Mouse (Mus musculus) cerebellum, postnatal 25 days (tissue): ENCODE measurements around the gene Notch1.

Source experiments
- DNase-seq, 2 experiments: peaks; one replicate each; pipeline ENCODE4 v3.0.0; 2021; ENCODE audit warnings: mixed read lengths in 2 of 2

Notch1 gene

DNA sequence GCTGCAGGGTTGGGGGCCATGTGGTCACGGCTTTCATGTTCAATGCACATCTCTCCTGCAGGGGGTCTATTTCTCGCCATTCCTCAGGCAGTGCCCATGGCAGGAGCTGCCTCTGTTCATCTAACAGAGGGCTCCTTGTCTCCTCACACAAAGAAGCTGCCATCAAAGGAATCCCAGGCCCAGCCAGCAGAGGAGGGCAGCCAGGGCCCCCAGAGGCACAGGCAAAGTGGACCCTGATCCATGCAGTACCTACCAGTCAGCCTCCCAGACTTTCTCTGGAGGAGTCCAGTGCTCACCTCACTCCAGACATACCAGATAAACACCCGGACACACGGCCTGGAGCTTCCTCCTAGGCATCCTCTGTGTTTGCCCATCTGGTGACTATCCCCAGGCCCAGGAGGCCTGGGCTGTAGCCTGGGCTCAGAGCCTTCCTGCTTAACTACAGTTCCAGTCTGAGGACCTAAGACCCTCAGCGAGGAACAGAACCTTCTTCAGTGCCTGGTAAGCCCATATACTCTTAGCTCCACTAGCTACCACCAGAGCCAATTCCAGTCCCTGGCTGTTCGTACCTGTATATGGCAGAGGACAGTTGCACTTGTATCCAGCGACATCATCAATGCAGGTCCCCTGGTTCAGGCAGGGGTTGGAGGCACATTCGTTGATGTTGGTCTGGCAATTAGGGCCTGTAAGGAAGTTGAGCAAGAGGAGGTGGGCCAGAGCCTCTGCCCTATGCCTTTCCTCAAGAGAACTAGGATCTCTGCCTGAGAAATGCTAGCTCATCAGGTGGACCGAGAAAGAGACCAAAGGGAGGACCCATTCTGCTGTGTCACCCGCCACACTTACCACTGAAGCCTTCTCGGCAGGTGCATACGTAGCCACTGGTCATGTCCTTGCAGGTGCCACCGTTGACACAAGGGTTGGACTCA lies 40.7 kb downstream of the Notch1 start:
- no peak for DNase-seq

DNA sequence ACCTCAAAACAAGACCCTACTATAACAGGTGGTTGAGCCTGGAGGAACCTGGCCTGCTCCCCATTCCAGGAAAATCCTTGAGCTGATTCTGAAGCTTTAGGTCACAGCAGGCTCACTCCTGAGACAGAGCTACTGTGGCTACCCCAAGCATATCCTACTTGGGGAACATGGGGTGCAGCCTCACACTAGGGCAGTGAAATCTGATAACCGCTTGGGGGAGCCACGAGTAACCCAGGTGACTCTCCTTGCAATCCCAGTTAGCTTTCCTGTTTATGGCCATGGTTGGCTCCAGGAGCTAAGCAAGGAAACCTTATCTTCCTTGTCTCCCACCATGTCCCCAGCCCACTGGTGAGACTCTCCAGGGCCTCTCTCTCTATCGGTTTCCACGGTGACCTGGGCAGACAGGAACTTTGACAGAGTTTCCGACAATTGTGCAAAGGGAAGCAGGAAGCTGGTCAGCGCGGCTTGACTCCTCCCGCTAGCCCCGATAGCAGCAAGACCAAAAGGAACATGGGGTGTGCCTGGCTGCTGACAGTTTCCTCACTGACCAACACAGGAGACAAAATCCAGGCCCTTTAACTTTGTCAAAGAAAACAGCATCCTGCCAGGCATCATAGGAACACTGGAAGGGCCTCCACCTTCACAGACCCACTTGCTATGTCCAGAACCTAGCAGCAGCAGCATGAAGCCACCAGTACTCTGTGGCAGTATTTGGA lies 41.5 kb downstream of the Notch1 start:
- DNase-seq = no peak

DNA sequence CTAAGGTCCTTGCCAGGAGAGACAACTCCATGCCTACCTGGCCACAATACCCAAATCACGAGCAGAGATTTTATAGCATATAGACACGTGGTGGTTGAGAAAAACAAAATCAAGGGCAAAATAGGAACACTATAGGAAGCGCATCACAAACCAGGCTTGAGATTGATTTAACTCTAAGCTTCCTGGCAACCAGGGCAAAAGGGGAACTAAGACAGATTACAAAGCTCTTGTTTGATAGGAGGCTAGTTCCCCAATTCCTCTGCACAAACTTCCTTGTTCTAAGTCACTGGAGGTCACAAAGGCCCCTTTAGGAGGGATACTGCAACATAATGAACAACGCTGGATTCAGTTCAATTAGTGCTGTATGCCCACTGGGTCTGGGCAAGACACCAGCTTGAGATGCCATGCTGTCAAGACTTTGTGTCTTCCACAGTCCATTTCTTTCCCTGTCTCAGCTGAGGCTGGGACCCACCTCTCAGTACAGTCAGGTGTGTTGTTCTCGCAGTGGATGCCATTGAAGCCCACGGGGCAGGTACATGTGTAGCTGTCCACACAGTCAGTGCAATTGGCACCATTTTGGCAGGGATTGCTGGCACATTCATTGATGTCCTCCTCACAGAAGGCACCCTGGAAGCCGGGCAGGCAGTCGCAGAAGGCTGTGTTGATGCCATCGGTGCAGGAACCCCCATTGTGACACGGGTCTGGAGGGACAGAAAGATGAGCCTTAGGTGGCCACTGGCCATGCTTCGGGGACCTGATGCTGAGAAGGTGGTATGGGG lies 44.0 kb downstream of the Notch1 start:
- peak; percentile 52 to 58 for DNase-seq

- peak in 1 of 2 experiments; percentile 31 for DNase-seq
These were observed 44.7 kb downstream of the Notch1 start for GRCm38 (mm10) chr2:26471652-26472285.

DNA sequence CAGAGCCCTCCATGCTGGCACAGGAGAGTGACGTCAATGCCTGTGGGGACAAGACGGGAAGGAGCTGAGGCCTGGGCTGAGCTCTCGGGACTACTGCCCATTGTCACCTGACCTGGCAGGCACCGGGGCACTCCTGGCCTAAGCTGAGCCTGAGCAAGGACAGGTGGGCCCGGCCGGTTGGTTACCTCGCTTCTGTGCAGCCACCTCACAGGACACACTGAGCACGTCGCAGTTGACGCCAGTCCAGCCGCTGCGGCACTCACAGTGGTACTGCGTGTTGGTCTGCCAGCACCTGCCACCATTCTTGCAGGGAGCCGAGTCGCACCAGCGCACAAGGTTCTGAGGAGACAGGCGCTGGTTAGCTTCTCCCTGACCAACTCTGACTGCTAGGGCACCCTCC lies 45.5 kb downstream of the Notch1 start:
- DNase-seq = peak; percentile 37 to 48

- no peak for DNase-seq
These were observed 48.1 kb downstream of the Notch1 start for GRCm38 (mm10) chr2:26468376-26468775.

- no peak for DNase-seq
These were observed 53.1 kb downstream of the Notch1 start for GRCm38 (mm10) chr2:26463412-26463811.

- no peak for DNase-seq
These were observed 53.5 kb downstream of the Notch1 start for GRCm38 (mm10) chr2:26462980-26463379.

- no peak for DNase-seq
These were observed 54.8 kb downstream of the Notch1 start for GRCm38 (mm10) chr2:26461667-26462066.

DNA sequence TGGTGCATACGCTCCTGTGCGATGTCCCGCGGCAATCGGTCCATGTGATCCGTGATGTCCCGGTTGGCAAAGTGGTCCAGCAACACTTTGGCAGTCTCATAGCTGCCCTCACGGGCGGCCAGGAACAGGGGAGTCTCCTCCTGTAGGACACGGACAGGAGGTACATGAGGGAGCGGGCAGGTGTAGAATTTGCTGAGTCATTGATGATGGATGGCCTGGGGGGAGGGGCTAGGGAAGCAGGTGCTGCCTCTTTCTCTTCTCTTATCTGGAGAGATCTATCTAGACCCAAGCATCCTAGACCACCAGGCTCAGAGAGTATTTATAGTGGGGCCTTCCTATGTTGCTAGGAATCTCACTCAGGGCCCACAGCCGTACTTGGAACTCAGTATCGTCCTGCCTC lies 55.6 kb downstream of the Notch1 start:
- DNase-seq = no peak

DNA sequence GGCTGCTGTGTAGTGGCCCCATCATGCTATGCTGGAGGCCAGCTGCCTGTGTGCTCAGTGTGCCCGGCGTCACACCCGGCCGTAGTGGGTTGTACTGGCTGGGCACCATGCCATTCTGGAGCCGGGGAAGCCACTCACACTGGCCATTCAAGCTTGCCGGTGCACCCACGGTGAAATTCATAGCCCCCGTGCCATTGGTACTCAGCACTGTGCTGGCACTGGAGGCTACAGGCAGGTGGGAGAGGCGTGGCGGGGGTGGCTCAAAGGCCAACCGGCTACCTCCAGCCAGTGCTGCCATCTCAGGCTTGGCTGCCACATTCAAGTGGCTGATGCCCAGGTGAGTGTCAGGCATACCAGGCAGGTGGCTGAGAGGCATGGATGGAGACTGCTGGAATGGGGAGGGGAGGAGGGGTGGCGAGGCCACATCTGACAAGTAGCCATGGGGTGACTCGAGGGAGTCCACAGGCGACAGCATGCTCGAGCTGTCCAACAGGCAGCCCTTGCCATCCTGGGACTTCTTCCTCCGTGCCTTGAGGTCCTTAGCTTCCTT lies 56.3 kb downstream of the Notch1 start:
- DNase-seq = peak; percentile 32 to 46

- no peak for DNase-seq
These were observed 57.0 kb downstream of the Notch1 start for GRCm38 (mm10) chr2:26459478-26459877.

DNA sequence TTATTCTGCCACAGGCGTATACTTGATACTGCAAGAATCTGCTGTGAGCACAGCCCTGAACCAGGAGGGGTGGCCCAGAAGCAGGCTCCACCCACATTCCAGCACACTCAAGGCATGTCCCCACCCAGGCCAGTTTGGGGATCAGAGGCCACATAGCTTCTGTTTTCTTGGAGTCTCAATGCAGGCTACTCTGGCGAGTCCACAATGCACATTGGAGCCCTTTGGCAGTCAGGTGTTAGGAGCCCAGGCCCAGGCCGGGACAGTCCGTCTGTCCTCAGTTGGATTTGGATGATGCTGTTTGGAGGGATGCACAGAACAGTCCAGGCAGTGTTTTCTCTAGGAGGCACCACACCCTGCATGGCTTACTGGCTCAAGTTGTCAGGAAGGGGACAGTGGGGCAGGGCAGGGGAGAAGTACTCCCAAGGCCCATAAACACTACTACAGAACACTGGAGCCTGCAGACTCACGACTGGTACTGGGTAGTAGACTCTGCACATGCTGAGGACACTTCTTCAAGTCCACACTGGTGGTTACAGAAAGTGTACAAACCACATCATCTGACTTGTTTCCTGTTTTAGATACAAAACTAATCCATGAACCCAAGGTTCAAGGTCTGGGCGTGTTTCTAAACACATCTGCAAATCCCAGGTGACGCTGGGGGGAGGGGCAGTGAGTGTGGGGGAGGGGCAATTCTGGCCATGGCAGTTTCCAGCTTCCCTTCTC lies 57.9 kb downstream of the Notch1 start:
- no peak for DNase-seq

GRCm38 (mm10) chr2:26449121-26450060 lies 67.1 kb downstream of the Notch1 start:
- peak; percentile 91 to 94 for DNase-seq

GRCm38 (mm10) chr2:26447451-26447850 lies 69.0 kb downstream of the Notch1 start:
- no peak for DNase-seq

GRCm38 (mm10) chr2:26446671-26447070 lies 69.8 kb downstream of the Notch1 start:
- DNase-seq = no peak

GRCm38 (mm10) chr2:26445666-26446445 lies 70.6 kb downstream of the Notch1 start:
- peak; percentile 93 to 98 for DNase-seq

GRCm38 (mm10) chr2:26444946-26445665 lies 71.4 kb downstream of the Notch1 start, which contains the start of gene Sec16a:
Sec16a (minus strand) TSS chr2:26445216.
- DNase-seq = peak; percentile 100

DNA sequence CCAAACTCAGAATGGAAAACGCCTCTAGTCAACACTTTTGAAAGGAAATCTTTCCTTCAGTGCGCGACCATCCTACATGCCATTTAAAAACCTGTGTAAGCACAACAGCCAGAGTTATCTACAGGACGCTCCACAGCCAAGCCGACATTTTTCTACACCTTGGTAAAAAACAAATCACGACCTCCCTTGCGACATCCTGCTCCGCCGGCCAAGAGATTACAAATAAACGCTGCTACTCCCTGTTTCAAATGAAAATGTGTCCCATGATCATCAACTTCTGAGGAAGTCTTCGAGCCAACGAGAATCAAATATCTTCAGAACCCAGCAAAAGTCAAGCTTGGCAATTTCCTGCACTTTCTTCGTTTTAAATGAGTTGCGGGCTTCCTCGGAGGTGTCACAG lies 72.1 kb downstream of the Notch1 start:
- DNase-seq = no peak
